Mouse (Mus musculus) neural tube, embryonic 11.5 days (tissue): Measurements from ENCODE around the gene Gm20388. TPM values are rescaled to one million over a fixed set of nuclear protein-coding genes. Genes with fewer than 3 reads are reported as not detected.

ENCODE experiments used
- ATAC-seq: fragments of 200-750 bp; cut with Nextera tagmentation; 2 replicates; pipeline ENCODE4 v1.8.0; 2017; ENCODE audit warnings: moderate number of reproducible peaks, mild to moderate bottlenecking, moderate TSS enrichment, moderate library complexity; ENCODE audit not compliant: insufficient read depth, low FRiP score, low TSS enrichment
- DNase-seq: peaks from one replicate; pipeline ENCODE4 v3.0.0-alpha.2; 2015; ENCODE audit warnings: low spot score
- H3K27ac ChIP-seq: fragments of 300-500 bp; sonication (generic); 2 replicates; pipeline ENCODE4 v1.5.1; 2014; ENCODE audit warnings: low read depth, mild to moderate bottlenecking, low read length
- H3K27me3 ChIP-seq: fragments of 300-500 bp; sonication (generic); 2 replicates; pipeline ENCODE4 v1.6.1; 2014; ENCODE audit warnings: mild to moderate bottlenecking, low read length, mixed read lengths; ENCODE audit not compliant: control insufficient read depth, insufficient read depth
- H3K36me3 ChIP-seq: fragments of 300-500 bp; sonication (generic); 2 replicates; pipeline ENCODE4 v1.6.1; 2014; ENCODE audit warnings: mild to moderate bottlenecking, low read length, moderate library complexity, mixed read lengths; ENCODE audit not compliant: control insufficient read depth, insufficient read depth
- H3K4me1 ChIP-seq: fragments of 300-500 bp; sonication (generic); 2 replicates; pipeline ENCODE4 v1.6.1; 2014; ENCODE audit warnings: low read length, mixed read lengths; ENCODE audit not compliant: control insufficient read depth, insufficient read depth
- H3K4me2 ChIP-seq: fragments of 300-500 bp; sonication (generic); 2 replicates; pipeline ENCODE4 v1.6.1; 2014; ENCODE audit warnings: low read depth, mild to moderate bottlenecking, moderate library complexity
- H3K4me3 ChIP-seq: fragments of 300-500 bp; sonication (generic); 2 replicates; pipeline ENCODE4 v1.5.1; 2014; ENCODE audit warnings: low read depth, low read length
- H3K9ac ChIP-seq: fragments of 300-500 bp; sonication (generic); 2 replicates; pipeline ENCODE4 v1.6.1; 2014; ENCODE audit warnings: mild to moderate bottlenecking, low read length
- H3K9me3 ChIP-seq: fragments of 300-500 bp; sonication (generic); 2 replicates; pipeline ENCODE4 v1.6.1; 2016; ENCODE audit warnings: low read length; ENCODE audit not compliant: control insufficient read depth
- WGBS: fragments of 180-500 bp; shearing (Covaris S2); extraction: QIAGEN DNeasy Blood & Tissue Kit; methylation state at CpG from one replicate; pipeline ENCODE4 v1.1.7; 2014; 5-methylcytosine and 5-hydroxymethylcytosine counted together
- polyA plus RNA-seq: library from polyadenylated mRNA; unstranded; fragments of >200 nt; fragmentation: Nextera tagmentation; extraction: Ambion mirVana; gene quantifications from 2 replicates; pipeline ENCODE4 v1.2.1, GENCODE M21; 2014

Gene Gm20388
- polyA plus RNA-seq, 1 experiment from 2014 or later = not detected

DNA sequence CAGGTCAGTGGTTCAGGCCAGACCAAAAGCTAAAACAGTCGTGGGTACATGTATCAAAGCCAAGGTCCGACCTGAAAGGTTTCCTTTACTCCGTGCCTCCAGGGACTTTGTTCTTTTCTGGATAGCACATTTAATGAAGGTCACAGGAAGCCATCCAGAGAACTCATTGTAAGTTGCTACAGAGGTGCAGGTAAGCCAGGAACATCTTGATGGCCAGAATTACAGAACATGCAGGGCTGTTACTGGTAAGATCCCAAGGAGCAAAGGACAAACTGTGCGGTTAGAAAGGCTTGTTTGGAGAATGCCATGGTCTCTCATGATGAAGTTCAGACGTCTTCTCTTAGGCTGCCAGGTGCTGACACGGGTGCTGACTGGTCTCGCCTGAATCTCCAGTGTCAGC, 206.0 kb downstream of the Gm20388 start:
- Histone ChIP-seq H3K4me1 (peaks cover 5% of the 10 kb centered on the region), H3K4me3 (no peak overlapping the region), H3K27ac (no peak overlapping the region), H3K9ac (no peak overlapping the region), H3K4me2 (no peak overlapping the region), H3K36me3 (no peaks in the 10 kb centered on the region), H3K9me3 (no peaks in the 10 kb centered on the region), H3K27me3 (peaks cover 15% of the 10 kb centered on the region)
- DNase-seq (no peak), ATAC-seq (no peak)
- WGBS = 69% methylated on average over 7 of the region's 7 CpGs

GRCm38 (mm10) chr8:120118162-120118561, 207.5 kb downstream of the Gm20388 start:
- Histone ChIP-seq H3K4me1 (peaks cover 4% of the 10 kb centered on the region), H3K36me3 (no peaks in the 10 kb centered on the region), H3K27me3 (peaks cover 15% of the 10 kb centered on the region), H3K4me2 (no peak overlapping the region), H3K4me3 (no peak overlapping the region), H3K9ac (no peak overlapping the region), H3K9me3 (no peaks in the 10 kb centered on the region), H3K27ac (no peak overlapping the region)
- WGBS = 89% methylated on average over 9 of the region's 9 CpGs
- no peak for ATAC-seq
- no peak for DNase-seq

DNA sequence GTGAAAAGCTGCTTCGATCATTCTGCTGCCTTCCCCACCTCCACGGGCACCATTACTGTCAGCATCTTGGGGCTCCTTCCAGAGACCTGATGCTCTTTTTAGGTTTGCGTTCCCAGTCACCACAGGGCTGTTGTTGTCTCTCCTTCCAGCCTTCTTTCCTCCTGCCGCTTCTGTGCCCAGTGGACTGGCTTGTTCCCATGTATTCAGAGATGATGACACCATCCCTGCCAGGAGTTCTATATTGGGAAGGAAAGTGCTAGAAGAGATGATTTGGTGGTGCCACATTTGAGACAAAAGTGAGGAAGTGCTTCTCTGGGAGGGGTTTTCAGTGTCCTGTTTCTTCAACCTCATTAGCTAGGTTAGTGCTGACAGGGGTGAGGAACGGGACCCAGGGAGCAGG, 208.2 kb downstream of the Gm20388 start:
- Histone ChIP-seq H3K36me3 (no peaks in the 10 kb centered on the region), H3K4me1 (0 out of 2 replicates have a peak, but pooled peaks cover 2% of the 10 kb centered on the region), H3K4me3 (no peak overlapping the region), H3K9ac (no peak overlapping the region), H3K27me3 (peaks cover 15% of the 10 kb centered on the region), H3K4me2 (no peak overlapping the region), H3K9me3 (no peaks in the 10 kb centered on the region), H3K27ac (no peak overlapping the region)
- ATAC-seq (no peak), DNase-seq (no peak)
- 86% methylated on average over 5 of the region's 5 CpGs for WGBS

DNA sequence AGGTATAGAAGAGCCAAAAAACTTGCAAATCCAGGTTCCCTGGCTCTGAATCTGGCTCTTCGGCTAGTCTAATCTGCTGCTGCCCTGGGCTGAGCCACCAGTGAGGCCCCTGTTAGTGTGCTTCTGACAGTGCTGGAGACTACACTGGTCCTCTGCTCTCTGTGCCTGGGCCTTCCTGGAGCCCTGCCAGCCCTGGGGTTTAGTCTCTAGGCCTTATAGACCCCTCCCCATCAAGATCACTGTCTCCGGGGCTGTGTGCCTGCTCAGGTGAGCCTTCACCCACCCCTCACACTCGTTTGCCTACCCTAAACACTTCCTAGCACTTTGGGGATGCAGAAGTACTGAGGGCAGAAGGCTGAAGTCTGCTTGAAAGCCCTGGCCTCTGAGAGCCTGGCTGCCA, 208.8 kb downstream of the Gm20388 start:
- DNase-seq = no peak
- Histone ChIP-seq H3K9me3 (no peaks in the 10 kb centered on the region), H3K4me1 (0 out of 2 replicates have a peak, but pooled peaks cover under 1% of the 10 kb centered on the region), H3K4me2 (no peak overlapping the region), H3K36me3 (no peaks in the 10 kb centered on the region), H3K9ac (no peak overlapping the region), H3K27me3 (peaks cover 12% of the 10 kb centered on the region), H3K4me3 (no peak overlapping the region), H3K27ac (no peak overlapping the region)
- 76% methylated on average over 3 of the region's 3 CpGs for WGBS
- no peak for ATAC-seq

GRCm38 (mm10) chr8:120119931-120120330, 209.3 kb downstream of the Gm20388 start:
- H3K9me3 ChIP-seq = no peaks in the 10 kb centered on the region
- H3K4me1 ChIP-seq = peaks cover 3% of the 10 kb centered on the region; the same call in 1 of the 2 replicates
- no peak overlapping the region for H3K4me2 ChIP-seq
- no peak for DNase-seq
- H3K4me3 ChIP-seq = no peak overlapping the region
- no peak overlapping the region for H3K27ac ChIP-seq
- no peaks in the 10 kb centered on the region for H3K36me3 ChIP-seq
- ATAC-seq = no peak
- no peak overlapping the region for H3K9ac ChIP-seq
- 84% methylated on average over 6 of the region's 6 CpGs for WGBS
- peaks cover 10% of the 10 kb centered on the region; the same call in 1 of the 2 replicates for H3K27me3 ChIP-seq

GRCm38 (mm10) chr8:120120951-120121350, 210.3 kb downstream of the Gm20388 start:
- Histone ChIP-seq H3K27ac (no peak overlapping the region), H3K9me3 (no peaks in the 10 kb centered on the region), H3K4me2 (no peak overlapping the region), H3K4me3 (no peak overlapping the region), H3K36me3 (no peaks in the 10 kb centered on the region), H3K27me3 (peaks cover 1% of the 10 kb centered on the region; the same call in 1 of the 2 replicates), H3K4me1 (peaks cover 4% of the 10 kb centered on the region; the same call in 1 of the 2 replicates), H3K9ac (no peak overlapping the region)
- ATAC-seq (no peak), DNase-seq (no peak)
- WGBS = 64% methylated on average over 5 of the region's 5 CpGs

DNA sequence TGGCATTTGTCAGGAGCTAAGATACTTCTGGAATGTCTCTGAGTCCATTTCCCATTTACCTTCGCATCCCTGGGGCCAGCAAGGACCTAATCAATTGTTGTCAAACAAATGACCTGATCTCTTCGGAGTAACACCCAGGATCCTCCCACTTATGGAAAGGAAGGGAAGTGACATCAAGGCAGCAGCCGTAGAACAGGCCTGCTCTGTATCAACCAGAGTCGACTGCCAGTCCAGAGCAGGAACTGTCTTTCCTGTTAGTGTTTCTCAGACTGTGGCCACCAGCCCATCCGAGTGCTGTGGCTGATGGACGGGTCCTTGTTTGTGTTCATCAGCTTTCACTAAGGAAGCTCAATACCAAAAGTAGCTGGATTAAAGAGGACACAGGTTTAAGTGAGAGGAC, 213.6 kb downstream of the Gm20388 start:
- H3K27ac ChIP-seq = no peak overlapping the region
- no peak for ATAC-seq

DNA sequence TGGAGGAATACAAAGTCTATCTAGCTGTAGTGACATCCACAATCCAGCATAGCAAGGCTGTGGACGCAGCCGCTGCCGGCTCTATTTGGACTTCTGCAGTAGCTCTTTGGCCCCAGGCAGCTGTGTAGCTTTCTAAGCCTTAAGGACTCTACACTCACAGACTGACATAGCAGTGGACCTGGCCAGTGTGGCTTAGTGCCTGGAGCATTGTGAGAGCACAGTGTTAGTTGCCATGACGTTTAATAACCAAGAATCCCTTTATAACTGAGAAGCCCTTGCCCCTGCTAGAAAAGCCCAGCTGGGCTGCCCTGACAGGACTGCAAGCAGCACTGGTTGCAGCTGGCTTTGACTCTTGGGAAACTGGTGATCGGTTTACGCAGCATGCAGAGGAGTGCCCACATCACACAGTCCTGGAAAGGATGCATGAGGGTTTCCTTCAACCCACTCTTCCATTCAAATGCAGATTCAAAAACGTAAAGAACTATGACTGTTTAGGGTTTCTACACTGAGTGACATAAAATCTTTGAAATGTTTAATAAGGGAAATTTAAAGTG, 214.3 kb downstream of the Gm20388 start:
- no peaks in the 10 kb centered on the region for H3K27me3 ChIP-seq
- DNase-seq (peak; percentile 29), ATAC-seq (no peak)
- no peaks in the 10 kb centered on the region for H3K9me3 ChIP-seq
- WGBS = 56% methylated on average over 7 of the region's 7 CpGs
- H3K27ac ChIP-seq = no peak overlapping the region
- peaks cover 6% of the 10 kb centered on the region; the same call in 1 of the 2 replicates for H3K4me1 ChIP-seq
- H3K9ac ChIP-seq = peak overlapping the region; percentile 10; the same call in 1 of the 2 replicates
- no peak overlapping the region for H3K4me2 ChIP-seq
- no peaks in the 10 kb centered on the region for H3K36me3 ChIP-seq
- no peak overlapping the region for H3K4me3 ChIP-seq

More for the DNA sequence above, 213.6 kb downstream of the Gm20388 start:
- Histone ChIP-seq H3K27me3 (no peaks in the 10 kb centered on the region), H3K9me3 (no peaks in the 10 kb centered on the region), H3K4me3 (no peak overlapping the region), H3K9ac (no peak overlapping the region), H3K4me1 (peaks cover 6% of the 10 kb centered on the region; the same call in 1 of the 2 replicates), H3K36me3 (no peaks in the 10 kb centered on the region), H3K4me2 (no peak overlapping the region)
- 55% methylated on average over 6 of the region's 6 CpGs for WGBS
- no peak for DNase-seq
